Mouse (Mus musculus): ENCODE measurements around the gene Babam2.

The Babam2 gene

DNA sequence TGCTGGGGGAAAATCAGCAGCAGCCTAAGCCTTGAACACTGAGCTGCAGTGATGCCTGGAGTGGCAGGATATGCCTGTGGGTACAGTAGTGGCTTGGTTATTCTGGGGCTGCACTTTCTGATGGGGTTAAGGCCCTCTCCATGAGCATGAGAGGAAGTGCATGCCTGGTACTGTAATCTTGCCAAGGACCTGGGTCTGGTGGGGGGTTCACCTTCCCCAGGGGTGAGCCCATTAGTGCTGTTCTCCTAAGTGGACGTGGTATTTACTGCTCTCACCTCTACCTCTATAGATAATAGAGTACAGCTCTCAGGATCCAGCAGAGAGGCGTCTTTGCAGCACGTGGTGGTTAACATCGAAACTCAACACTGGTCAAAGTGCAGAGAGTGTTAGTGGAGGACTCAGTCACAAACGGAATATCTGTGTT, 16.4 kb downstream of the Babam2 start:
- DNase-seq (ENCODE audit: low spot score) = no peak

DNA sequence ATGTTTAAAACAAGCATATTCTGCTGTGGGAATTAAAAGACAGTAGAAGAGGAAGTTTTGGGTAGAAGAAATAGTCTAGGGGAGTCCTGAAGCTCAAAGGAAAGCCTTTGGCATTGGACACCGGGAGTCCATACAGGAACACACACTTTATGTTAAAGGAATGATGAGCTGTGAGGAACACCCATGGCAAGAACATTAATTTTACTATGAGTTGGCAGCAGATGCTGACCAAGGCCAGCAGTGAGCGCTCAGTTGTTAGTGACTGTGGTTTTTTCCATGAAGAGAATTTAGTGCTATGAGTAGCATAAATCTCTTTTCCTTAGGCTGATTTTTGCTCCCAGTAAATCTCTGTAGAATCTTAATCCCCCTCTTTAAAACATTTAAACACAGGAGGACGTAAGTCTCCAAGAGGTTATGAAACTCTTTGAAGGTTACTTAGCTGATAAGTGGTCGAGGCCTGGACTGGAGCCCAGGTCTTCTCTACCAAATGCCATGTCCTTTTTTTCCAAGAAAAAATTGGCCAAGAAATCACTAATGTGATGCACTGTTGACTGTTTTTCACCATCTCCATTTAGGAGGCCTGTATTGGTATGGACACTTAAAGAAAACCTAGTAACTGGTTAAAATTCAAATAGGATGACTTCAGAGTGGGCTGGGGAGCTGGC, 18.1 kb downstream of the Babam2 start:
- no peak for DNase-seq (ENCODE audit: low spot score)

DNA sequence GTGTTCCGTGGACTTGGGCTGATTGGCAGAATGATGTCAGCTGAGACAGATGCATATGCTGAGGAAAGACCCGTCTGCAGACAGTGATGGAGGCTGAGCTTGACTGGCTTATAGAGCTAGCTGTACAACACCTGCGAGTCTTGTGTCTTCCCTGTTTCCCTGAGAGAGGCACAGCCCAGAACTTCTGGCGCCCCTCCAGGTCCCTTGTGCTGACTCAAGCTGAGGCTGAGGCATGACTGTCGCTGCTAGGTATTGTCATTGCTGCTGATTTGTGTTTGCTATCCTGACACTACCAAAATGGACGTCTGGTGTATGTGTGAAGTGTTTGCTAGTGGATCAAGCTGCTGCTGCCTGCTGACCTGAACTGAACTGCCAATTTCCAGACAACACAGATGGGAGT, 27.0 kb downstream of the Babam2 start:
- no peak for DNase-seq (ENCODE audit: low spot score)

DNA sequence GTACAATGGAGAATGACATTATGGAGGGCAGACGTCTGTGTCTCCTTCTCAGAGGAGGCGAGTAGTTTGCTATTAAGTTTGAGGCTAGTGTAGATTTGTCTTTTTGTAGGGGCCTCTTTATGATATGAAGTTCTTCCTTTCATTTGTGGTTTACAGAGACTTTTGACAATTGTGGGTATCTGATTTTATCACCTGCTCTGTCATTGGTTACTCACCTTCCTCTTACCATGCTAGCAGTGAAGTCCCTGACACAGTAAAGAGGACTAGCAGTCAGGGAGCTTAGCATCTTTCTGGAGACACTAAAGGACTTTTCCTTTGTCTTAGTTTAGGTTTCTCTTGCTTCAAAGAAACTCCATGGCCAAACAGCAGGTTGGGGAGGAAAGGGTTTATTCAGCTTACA, 28.4 kb downstream of the Babam2 start:
- DNase-seq (ENCODE audit: low spot score) = no peak

DNA sequence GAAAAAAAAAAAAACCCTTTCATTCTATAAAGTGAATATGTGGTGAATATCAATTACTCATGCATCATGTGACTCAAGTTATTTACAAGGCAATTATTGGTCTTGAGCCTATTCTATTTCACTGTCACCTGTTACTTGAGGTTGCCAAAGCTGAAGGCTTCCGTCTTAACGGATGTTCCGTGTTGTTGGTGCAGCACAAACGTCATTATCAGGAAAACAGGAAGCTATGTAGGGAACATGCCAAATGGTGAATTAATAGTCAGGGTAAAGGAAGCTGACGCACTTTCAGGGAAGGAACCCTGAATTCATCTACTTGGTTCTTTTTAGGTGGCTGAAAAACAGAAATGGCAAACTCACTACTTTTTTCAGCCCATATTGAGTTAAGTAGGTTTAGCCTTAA, 30.0 kb downstream of the Babam2 start:
- no peak for DNase-seq (ENCODE audit: low spot score)

DNA sequence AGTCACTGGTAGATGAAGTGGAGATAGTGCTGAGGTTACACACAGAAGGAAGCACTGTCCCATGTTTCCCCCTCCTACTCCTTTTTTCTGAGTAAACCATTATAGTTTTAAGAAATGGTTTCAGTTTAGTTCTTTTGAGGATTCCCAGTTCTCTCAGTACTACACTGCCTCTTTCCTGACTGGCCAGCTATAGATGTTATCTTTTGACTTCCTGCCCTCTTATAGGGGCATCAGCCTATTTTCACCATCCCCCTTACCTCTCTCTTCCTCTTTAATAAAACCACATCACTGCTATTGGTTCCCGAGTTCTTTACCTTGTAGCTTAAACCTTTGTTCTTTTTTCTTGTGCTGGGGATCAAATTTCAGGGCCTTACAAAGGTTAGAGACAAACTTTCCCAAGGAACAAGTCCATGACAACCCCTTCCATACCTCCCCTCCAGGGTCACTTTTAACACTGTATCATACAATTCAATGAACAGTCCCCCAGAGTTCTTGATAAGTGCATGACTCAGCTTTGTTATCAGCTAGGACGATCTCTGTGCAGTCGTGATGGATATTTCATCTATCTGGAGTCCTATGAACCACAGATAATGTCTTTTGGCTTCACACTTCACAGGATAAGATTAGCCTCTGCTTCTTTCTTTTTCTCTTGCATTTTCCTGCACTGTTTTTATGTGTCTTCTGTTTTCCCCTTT, 35.3 kb downstream of the Babam2 start:
- no peak for DNase-seq (ENCODE audit: low spot score)

DNA sequence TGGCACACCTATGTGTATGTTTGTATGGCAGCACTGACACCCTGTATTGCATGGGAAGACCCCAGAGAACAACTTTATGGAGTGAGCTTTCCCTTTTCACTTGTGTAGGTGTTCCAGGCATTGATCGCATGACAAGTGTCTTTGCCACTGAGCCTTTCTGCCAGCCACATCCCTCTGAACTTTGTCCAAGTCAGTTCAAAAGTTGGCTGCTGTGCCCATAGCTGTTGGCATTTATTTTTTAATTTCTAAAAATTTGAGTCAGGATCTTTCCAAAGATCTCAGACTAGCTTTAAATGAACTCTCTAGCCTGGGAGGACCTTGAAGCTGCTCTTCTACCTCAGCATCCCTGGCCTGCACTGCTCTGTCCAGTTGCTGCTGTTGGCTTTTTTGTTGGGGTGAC, 44.4 kb downstream of the Babam2 start:
- DNase-seq (ENCODE audit: low spot score) = no peak

DNA sequence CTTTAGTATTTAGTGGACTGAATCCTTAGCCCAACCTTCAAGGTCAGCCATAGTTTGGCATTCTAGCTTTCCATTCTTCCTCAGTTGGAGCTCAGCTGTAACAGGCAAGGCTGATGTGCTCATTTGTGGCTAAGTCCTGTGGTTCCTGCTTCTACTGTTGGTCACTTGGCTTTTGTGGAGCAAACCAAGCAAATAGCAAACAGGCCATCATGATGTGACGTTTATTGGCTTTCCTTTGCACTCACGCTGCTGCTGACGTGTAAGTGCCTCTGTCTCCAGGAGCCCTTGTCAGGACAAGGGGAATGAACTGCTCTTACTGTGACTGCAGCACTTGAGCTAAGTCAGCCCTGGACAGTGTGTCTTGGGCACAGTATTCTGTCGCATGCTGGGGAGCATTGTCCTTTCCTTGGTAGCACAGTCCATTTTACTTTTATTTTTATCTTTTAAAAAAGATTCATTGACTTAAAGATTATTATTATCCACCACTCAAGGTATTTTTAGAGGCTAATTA, 45.1 kb downstream of the Babam2 start:
- DNase-seq (ENCODE audit: low spot score) = no peak

DNA sequence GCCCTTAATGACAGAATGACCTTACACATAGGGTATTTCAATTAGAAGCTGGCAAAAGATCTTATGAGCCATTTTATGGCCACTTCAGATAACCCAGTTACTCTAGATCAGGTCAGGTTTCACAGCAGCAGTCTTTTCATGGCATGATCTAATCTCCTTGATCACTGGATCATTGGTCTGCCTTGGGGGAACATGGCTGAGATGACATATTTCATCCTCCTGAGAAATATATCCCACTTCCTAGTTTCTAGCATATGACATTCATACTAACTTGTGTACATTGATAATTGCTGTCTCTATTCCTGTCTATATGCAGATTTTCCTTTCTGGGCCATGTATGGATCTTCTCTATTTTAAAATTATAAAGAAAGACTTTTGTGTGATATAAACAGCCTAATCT, 51.9 kb downstream of the Babam2 start:
- DNase-seq (ENCODE audit: low spot score) = no peak

DNA sequence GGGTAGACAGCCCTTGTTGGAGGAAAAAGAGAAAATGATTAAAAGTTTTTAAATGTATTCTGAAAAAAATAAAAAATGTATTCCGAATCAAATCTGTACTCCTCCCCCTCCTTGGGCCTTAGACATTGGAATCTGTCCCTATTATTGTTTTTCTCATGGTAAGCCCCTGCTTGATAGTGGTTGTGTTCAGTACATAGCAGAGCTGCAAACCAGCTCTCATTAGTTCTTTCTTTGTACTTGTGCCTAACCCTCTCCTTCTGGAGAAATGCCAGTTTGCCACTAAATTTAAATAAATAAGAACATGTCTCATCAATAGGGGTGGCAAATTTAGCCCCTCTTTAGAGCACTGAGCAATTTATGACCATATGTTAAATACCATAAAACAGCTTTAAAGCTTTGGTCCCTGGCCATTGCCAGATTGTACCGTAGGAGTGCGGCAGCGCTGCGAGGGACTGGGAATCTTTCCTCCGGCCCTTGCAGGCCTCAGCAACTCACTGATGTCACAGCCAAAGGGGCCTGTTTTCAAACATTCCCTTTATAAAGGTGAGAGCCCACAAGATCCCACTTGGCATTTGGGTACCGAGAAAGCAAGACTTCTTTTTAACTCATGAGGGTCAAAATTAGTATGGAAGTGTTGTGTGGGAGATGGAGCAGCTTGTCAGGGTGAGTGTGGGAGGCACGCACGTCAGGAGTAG, 52.9 kb downstream of the Babam2 start:
- no peak for DNase-seq (ENCODE audit: low spot score)

DNA sequence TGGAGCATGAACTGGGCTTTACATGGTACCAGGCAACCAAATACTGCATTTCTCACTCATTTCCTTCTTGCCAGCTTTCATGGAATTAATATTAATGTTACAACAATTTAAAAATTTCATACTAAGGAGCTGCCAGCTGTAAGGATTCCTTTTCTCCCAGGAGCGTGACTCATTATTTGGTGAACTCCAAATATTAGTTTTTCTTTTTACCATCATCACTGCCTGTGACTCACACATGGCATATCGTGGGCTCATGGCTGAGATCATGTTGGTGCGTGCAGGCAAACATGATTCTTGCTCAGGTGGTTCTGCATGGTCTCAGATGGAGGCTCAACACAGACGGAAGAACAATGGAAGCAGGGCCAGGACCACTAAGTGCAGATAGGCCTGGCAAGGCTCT, 53.5 kb downstream of the Babam2 start:
- DNase-seq (ENCODE audit: low spot score) = no peak

DNA sequence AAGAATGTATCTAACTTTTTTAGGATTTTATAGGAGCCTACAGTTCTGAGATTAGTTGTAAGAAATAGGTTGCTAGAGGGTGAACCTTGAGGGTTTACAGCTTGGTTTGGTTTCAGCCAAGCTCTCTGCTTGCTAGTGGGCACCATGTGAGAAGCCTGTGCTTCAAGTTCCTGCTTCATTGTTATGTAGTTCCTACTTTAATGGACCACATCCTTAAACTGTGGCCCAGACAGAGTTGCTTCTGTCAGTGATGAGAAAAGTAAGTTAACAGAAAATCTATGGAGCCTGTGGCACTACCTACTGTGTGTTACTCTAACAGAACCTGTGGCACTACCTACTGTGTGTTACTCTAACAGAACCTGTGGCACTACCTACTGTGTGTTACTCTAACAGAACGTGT, 57.1 kb downstream of the Babam2 start:
- no peak for DNase-seq (ENCODE audit: low spot score)

DNA sequence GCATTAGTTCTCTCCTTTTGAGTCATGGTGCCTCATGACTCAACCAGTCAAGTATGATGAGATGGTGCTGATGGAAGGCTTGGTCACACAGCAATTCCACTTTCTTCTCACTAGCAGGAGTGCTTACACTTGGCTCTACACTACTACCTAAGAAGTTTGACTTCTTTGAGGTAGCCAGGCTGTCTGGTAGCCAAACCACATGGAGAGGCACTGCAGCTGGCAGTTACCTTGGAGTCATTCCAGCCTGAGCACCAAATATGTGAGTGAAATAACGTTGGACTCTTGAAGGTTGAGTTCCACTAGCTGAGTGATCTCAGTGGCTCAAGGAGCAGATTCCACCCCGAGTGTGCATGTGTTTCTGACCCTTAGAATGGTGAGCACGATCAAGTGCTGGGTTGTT, 57.8 kb downstream of the Babam2 start:
- DNase-seq (ENCODE audit: low spot score) = no peak

DNA sequence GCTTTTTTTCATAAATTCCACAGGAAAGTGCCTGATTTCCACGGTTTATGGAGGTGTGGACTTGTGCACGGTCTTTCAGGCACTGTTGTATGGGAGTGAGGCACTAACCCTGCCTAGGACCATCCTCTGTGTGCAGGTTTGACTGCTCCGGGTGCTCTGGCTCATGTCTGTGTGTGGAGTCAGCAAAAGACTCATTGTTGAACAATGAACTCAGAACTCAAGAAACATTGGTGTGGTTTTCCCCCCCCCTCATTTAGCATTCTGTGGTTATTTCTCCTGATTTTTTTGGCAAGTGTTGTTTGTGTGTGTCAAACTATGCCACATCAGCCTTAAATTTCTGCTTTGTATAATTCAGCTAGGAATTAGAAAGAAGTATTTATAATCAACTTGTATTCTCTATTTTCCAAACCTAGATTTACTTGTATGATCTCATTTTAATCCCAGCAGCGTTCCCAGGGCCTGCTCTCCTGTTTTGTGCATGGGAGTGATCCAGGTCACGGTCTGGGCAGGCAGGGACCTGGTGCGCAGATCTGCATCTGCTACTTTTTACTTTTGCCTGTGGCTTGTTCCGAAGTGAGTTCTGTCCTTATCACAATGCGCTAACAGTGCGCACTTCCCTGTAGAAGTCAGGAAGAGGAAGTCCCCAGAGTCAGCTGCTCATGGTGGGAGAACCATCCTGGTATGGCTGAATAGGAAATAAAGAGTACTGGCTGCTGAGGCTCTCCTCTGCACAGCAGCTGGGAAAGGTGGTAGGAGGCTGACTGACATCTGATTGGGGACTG, 61.0 kb downstream of the Babam2 start:
- no peak for DNase-seq (ENCODE audit: low spot score)

DNA sequence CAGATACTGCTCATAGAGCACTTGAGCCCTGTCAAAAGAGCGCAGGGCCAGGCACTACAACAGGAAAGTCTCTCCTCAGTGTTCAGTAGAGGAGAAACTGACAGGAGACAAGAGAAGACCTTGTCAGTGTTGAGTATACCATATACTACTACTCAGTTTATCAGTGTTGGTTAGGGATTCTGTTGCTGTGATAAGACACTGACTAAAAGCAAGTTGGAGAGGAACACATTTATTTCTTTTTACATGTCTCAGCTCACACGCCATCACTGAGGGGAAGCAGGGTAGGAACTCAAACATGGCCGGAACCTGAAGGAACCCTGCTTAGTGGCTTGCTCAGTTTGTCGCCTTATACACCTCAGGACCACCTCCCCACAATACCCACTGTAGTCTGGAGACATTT, 64.4 kb downstream of the Babam2 start:
- DNase-seq (ENCODE audit: low spot score) = no peak

DNA sequence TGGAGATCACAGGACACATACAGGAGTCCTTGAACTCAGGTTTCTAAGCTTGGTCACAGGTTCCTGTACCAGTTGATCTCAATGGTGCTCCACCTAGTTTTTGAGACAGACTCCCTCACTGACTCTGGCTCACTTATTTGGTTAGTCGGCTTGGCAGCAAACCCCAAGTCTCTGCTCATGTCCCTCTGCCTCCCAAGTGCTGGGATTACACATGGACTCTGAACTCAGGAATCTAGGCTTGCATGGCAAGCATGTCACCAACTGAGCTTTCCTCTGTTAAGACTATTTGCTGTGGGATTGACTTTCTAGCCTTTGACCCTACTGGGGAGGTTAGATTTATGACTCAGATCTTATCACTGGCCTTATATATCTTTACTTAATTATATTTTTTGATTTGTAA, 65.3 kb downstream of the Babam2 start:
- no peak for DNase-seq (ENCODE audit: low spot score)

DNA sequence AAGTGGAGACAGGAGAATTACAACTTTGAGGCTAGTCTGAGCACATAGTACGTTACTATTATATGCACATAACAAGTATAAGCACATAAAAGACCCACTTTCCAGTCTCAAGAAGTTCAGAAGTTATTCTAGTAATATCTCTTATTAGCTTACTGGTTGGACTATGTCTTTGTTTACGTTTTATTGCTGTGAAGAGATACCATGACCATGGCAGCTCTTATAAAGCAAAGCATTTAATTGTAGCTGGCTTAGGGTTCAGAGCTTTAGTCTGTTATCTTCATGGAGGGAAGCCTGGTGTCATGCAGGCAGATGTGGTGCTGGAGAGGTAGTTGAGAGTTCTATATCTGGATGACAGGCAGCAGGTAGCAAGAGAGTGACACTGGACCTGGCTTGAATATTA, 68.3 kb downstream of the Babam2 start:
- no peak for DNase-seq (ENCODE audit: low spot score)

DNA sequence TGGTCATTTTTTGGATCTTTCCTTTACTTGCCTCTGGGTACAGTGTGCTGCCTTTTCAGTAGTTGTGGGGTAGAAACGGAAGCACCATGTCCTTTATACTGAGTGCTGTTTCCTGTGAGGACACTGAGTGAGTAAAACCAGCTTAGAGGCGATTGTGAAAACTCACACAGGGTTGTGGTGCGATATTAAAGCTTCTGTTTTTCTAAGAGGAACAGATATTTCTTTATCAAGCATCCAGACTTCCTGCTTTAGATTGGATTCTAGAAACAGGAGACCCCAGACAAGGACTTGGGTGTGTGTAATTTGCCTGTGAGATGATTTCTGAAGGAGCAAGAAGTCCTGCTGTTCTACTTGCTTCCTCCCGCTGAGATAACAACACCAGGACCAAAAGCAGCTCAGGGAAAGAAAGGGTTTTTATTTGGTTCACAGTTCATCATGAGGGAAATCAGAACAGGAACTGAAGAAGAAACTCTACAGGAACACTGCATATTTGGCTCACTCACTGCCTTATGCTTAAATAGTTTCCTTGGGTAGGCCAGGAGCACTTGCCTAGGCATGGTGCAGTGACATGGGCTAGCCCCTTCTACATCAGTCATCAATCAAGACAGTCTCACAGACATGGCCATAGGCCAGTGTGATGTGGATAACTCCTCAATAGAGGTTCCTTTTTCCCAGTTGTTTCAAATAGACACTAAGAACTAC, 69.5 kb downstream of the Babam2 start:
- DNase-seq (ENCODE audit: low spot score) = no peak

DNA sequence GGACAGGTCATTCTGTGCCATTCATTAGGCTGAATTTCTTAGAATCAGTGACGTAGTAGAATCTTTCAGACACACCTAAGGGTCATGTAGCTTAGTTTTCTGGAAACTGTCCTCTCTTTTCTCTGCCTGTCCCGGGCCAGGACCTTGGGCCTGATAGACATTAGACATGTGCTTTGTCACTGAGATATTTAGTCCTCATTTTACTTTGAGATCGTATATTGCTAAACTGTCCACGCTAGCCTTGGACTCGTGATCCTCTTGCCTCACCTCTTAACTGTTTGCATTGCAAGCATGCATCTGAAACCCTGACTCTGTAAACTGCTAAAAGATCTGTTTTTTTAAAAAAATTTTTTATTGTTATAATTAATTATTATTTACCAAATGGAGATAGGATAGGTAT, 74.0 kb downstream of the Babam2 start:
- no peak for DNase-seq (ENCODE audit: low spot score)

DNA sequence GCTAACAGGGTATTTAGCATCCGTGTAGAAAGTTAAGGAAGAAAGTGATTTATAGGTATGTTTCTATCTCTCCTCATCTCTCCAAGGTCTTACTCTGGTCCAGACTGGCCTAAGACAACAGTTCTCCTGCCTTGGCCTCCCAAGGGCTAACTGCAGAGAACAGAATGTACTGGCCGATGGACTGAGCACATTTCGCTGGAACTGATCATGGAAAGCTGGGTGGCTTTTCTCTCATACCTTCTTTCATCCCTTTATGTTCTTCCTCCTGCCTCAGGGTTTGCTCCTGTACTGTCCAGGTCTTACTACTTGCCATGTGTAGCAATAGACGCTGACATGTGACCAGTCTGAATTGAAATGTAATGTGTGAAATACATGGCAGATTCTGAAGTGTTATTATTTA, 74.4 kb downstream of the Babam2 start:
- DNase-seq (ENCODE audit: low spot score) = no peak

DNA sequence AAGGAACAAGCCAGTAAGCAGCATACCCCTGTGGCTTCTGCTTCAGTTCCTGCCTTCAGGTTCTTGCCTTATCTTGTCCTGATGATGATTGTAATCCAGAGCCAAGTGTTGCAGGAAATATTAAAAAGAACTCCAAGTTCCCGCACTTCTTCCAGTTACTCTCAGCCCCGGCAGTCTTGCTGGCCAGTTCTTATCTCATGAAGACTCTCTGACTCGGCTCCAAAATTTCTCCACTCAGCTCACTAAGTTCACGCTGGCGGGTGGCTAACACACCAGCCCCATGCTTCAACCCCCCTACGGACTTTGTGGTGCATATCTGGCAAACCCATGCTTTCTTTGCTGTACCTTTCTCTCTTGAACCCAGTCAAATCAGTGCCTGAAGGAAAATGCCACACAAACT, 77.5 kb downstream of the Babam2 start:
- DNase-seq (ENCODE audit: low spot score) = no peak

DNA sequence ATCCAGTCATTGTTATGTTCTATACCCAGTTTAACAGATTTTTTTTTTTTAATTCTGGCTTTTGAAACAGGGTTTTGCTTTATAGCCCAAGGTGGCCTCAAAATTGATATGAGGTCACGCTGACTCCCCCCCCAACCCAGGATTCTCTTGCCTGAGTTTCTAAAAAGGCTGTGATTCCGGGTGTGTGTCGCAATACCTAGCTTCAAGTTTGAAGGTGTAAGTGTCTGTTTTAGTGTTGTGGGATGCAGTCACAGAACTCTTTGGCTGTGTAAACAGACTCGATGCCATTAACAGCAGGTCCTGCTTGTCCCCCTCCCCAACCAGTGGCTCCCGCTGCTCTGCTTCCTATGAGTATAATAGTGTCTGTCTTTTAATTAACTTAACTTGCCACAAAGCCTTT, 84.1 kb downstream of the Babam2 start:
- no peak for DNase-seq (ENCODE audit: low spot score)

All from embryo, embryonic 10.5 days (tissue).